Mouse (Mus musculus) liver, embryonic 14.5 days (tissue): ENCODE results near the gene Gm28230. TPM values are rescaled to one million over a fixed set of nuclear protein-coding genes. Genes with fewer than 3 reads are reported as not detected.

Experiments used
- ATAC-seq: fragments of 200-750 bp; cut with Nextera tagmentation; 2 replicates; pipeline ENCODE4 v1.8.0; 2017; ENCODE audit warnings: moderate number of reproducible peaks, mild to moderate bottlenecking, moderate library complexity; ENCODE audit not compliant: insufficient read depth
- DNase-seq, 3 experiments: peaks; one replicate each; pipeline ENCODE4 v3.0.0-alpha.2; 2012 to 2013; ENCODE audit warnings: low read depth in 3 of 3, low spot score in 3 of 3
- H3K27ac ChIP-seq: fragments of 300-500 bp; sonication (generic); 2 replicates; pipeline ENCODE4 v1.5.1; 2014; ENCODE audit warnings: moderate library complexity, mild to moderate bottlenecking, control low read depth, inconsistent platforms
- H3K27me3 ChIP-seq: fragments of 300-500 bp; sonication (generic); 2 replicates; pipeline ENCODE4 v1.6.1; 2014; ENCODE audit warnings: mild to moderate bottlenecking, low read length, moderate library complexity; ENCODE audit not compliant: control insufficient read depth, insufficient read depth
- H3K36me3 ChIP-seq: fragments of 300-500 bp; sonication (generic); replicated peaks from 2 replicates; pipeline ENCODE4 v1.6.1; 2014; ENCODE audit warnings: low read depth; ENCODE audit not compliant: control insufficient read depth, insufficient read depth
- H3K4me1 ChIP-seq, 2 experiments: fragments of 200-500 bp in 1 of 2; fragments of 300-500 bp in 1 of 2; sonication (generic) in 1 of 2; replicated peaks; 2 replicates each; pipeline ENCODE4 v1.6.1; 2012 to 2014; ENCODE audit warnings: antibody characterized with exemption in 1 of 2, inconsistent platforms in 1 of 2, low read length in 1 of 2; ENCODE audit not compliant: control insufficient read depth in 2 of 2, insufficient read depth in 2 of 2
- H3K4me2 ChIP-seq: fragments of 300-500 bp; sonication (generic); 2 replicates; pipeline ENCODE4 v1.6.1; 2014; ENCODE audit warnings: low read depth, mild to moderate bottlenecking, control low read depth, moderate library complexity
- H3K4me3 ChIP-seq, 2 experiments: fragments of 200-500 bp in 1 of 2; fragments of 300-500 bp in 1 of 2; sonication (generic) in 1 of 2; 2 replicates each; pipeline ENCODE4 v1.5.1; 2012 to 2014; ENCODE audit warnings: low read depth in 2 of 2, low read length in 2 of 2, mild to moderate bottlenecking in 2 of 2, control low read depth in 1 of 2, inconsistent platforms in 1 of 2, moderate library complexity in 1 of 2; ENCODE audit not compliant: insufficient read depth in 1 of 2
- H3K9ac ChIP-seq: fragments of 300-500 bp; sonication (generic); replicated peaks from 2 replicates; pipeline ENCODE4 v1.6.1; 2014; ENCODE audit warnings: mild to moderate bottlenecking, control low read depth, moderate library complexity
- H3K9me3 ChIP-seq: fragments of 300-500 bp; sonication (generic); 2 replicates; pipeline ENCODE4 v1.6.1; 2016; ENCODE audit warnings: low read length, mixed read lengths; ENCODE audit not compliant: control insufficient read depth
- CTCF ChIP-seq: IDR thresholded peaks from 2 replicates; pipeline ENCODE4 v1.5.1; 2016; ENCODE audit warnings: antibody characterized with exemption, low read depth, control low read depth
- EP300 ChIP-seq: IDR thresholded peaks from 2 replicates; pipeline ENCODE4 v1.6.1; 2016; ENCODE audit warnings: antibody characterized with exemption, low read depth
- WGBS: fragments of 180-500 bp; shearing (Covaris S2); extraction: QIAGEN DNeasy Blood & Tissue Kit; methylation state at CpG from one replicate; pipeline ENCODE4 v1.1.7; 2014; ENCODE audit not compliant: insufficient replicate concordance; 5-methylcytosine and 5-hydroxymethylcytosine counted together
- polyA plus RNA-seq, 2 experiments: library from polyadenylated mRNA; depleted of rRNA in 1 of 2; stranded (reverse) in 1 of 2; unstranded in 1 of 2; fragments of >200 nt; fragmentation: Nextera tagmentation in 1 of 2; extraction: Ambion mirVana in 1 of 2; gene quantifications; 2 replicates each; pipeline versions ENCODE4 v1.2.1 to v1.2.3; 2012 to 2014

The Gm28230 gene
- polyA plus RNA-seq, 2 experiments, result not detected

GRCm38 (mm10) chr2:74706393-74706960 is 20.1 kb upstream of the Gm28230 start:
- Histone ChIP-seq H3K27ac (no peak overlapping the region), H3K9ac (no peak overlapping the region), H3K27me3 (peaks cover 95% of the 10 kb centered on the region), H3K4me3 (no peak overlapping the region), H3K9me3 (no peaks in the 10 kb centered on the region), H3K4me1 (no peaks in the 10 kb centered on the region), H3K4me2 (no peak overlapping the region), H3K36me3 (no peaks in the 10 kb centered on the region)
- ATAC-seq (no peak), DNase-seq (no peak)
- TF ChIP-seq EP300, result no peak
- no peak for TF ChIP-seq CTCF
- WGBS, result 4% methylated on average over 13 of the region's 13 CpGs

GRCm38 (mm10) chr2:74707599-74707998 is 18.9 kb upstream of the Gm28230 start:
- no peak overlapping the region for H3K4me3 ChIP-seq
- H3K27ac ChIP-seq, result no peak overlapping the region
- ATAC-seq, result no peak
- H3K9ac ChIP-seq, result no peak overlapping the region
- WGBS, result 22% methylated on average over 7 of the region's 7 CpGs
- H3K9me3 ChIP-seq, result no peaks in the 10 kb centered on the region
- TF ChIP-seq CTCF (no peak), EP300 (no peak)
- no peak overlapping the region for H3K4me2 ChIP-seq
- H3K27me3 ChIP-seq, result peaks cover 96% of the 10 kb centered on the region
- no peaks in the 10 kb centered on the region for H3K36me3 ChIP-seq
- DNase-seq, result no peak
- no peaks in the 10 kb centered on the region for H3K4me1 ChIP-seq

GRCm38 (mm10) chr2:74708676-74709075 is 17.9 kb upstream of the Gm28230 start:
- DNase-seq (no peak), ATAC-seq (no peak)
- no peak overlapping the region for H3K4me2 ChIP-seq
- no peaks in the 10 kb centered on the region for H3K9me3 ChIP-seq
- H3K4me1 ChIP-seq, result no peaks in the 10 kb centered on the region
- peaks cover 96% of the 10 kb centered on the region for H3K27me3 ChIP-seq
- no peak overlapping the region for H3K9ac ChIP-seq
- 38% methylated on average over 4 of the region's 4 CpGs for WGBS
- H3K36me3 ChIP-seq, result no peaks in the 10 kb centered on the region
- H3K27ac ChIP-seq, result no peak overlapping the region
- H3K4me3 ChIP-seq, result no peak overlapping the region
- TF ChIP-seq EP300, result no peak
- no peak for TF ChIP-seq CTCF

- H3K4me2 ChIP-seq, result no peak overlapping the region
- no peak overlapping the region for H3K9ac ChIP-seq
- no peaks in the 10 kb centered on the region for H3K36me3 ChIP-seq
- TF ChIP-seq EP300 (no peak), CTCF (no peak)
- H3K27ac ChIP-seq, result no peak overlapping the region
- 17% methylated on average over 5 of the region's 5 CpGs for WGBS
- peaks cover 96% of the 10 kb centered on the region for H3K27me3 ChIP-seq
- DNase-seq (no peak), ATAC-seq (no peak)
- H3K9me3 ChIP-seq, result no peaks in the 10 kb centered on the region
- H3K4me1 ChIP-seq, result no peaks in the 10 kb centered on the region
- H3K4me3 ChIP-seq, result no peak overlapping the region
Measured at GRCm38 (mm10) chr2:74709465-74710419, 16.8 kb upstream of the Gm28230 start.

- Histone ChIP-seq H3K27ac (no peak overlapping the region), H3K36me3 (no peaks in the 10 kb centered on the region), H3K4me2 (no peak overlapping the region), H3K9me3 (no peaks in the 10 kb centered on the region), H3K4me3 (no peak overlapping the region), H3K9ac (no peak overlapping the region), H3K27me3 (peaks cover 95% of the 10 kb centered on the region), H3K4me1 (no peaks in the 10 kb centered on the region)
- DNase-seq (no peak), ATAC-seq (no peak)
- TF ChIP-seq EP300, result no peak
- TF ChIP-seq CTCF, result no peak
- WGBS, result 2% methylated on average over 16 of the region's 16 CpGs
Measured at GRCm38 (mm10) chr2:74710929-74711543, 15.5 kb upstream of the Gm28230 start.
